Mouse (Mus musculus) intestine, embryonic 14.5 days (tissue): ENCODE measurements around the gene Homer1. TPM values are rescaled to one million over a fixed set of nuclear protein-coding genes. Genes with fewer than 3 reads are reported as not detected.

Experiments used
- ATAC-seq: fragments of 200-750 bp; cut with Nextera tagmentation; replicated peaks from 2 replicates; pipeline ENCODE4 v1.8.0; 2017; ENCODE audit warnings: low read depth, moderate number of reproducible peaks, moderate TSS enrichment, moderate library complexity; ENCODE audit not compliant: low FRiP score, low TSS enrichment
- DNase-seq: peaks from one replicate; pipeline ENCODE4 v3.0.0-alpha.2; 2018; ENCODE audit warnings: low spot score
- H3K27ac ChIP-seq: fragments of 300-500 bp; sonication (generic); 2 replicates; pipeline ENCODE4 v1.5.1; 2014; ENCODE audit warnings: low read depth, mild to moderate bottlenecking, control low read depth
- H3K27me3 ChIP-seq: fragments of 300-500 bp; sonication (generic); replicated peaks from 2 replicates; pipeline ENCODE4 v1.6.1; 2014; ENCODE audit warnings: low read length, control low read depth; ENCODE audit not compliant: control insufficient read depth, insufficient read depth
- H3K36me3 ChIP-seq: fragments of 300-500 bp; sonication (generic); 2 replicates; pipeline ENCODE4 v1.6.1; 2014; ENCODE audit warnings: low read length, control low read depth; ENCODE audit not compliant: control insufficient read depth, insufficient read depth
- H3K4me1 ChIP-seq: fragments of 300-500 bp; sonication (generic); replicated peaks from 2 replicates; pipeline ENCODE4 v1.6.1; 2014; ENCODE audit warnings: low read length, control low read depth, mixed read lengths; ENCODE audit not compliant: control insufficient read depth, insufficient read depth
- H3K4me2 ChIP-seq: fragments of 300-500 bp; sonication (generic); 2 replicates; pipeline ENCODE4 v1.6.1; 2014; ENCODE audit warnings: low read length
- H3K4me3 ChIP-seq: fragments of 300-500 bp; sonication (generic); 2 replicates; pipeline ENCODE4 v1.5.1; 2014; ENCODE audit warnings: low read depth, low read length, control low read depth, mixed read lengths
- H3K9ac ChIP-seq: fragments of 300-500 bp; sonication (generic); 2 replicates; pipeline ENCODE4 v1.6.1; 2014; ENCODE audit warnings: mild to moderate bottlenecking, low read length
- H3K9me3 ChIP-seq: fragments of 300-500 bp; sonication (generic); 2 replicates; pipeline ENCODE4 v1.6.1; 2016; ENCODE audit warnings: low read length, control low read depth; ENCODE audit not compliant: control insufficient read depth
- WGBS: fragments of 180-500 bp; shearing (Covaris S2); extraction: QIAGEN DNeasy Blood & Tissue Kit; methylation state at CpG from one replicate; pipeline ENCODE4 v1.1.7; 2014; 5-methylcytosine and 5-hydroxymethylcytosine counted together
- polyA plus RNA-seq: library from polyadenylated mRNA; unstranded; fragments of >200 nt; fragmentation: Nextera tagmentation; extraction: Ambion mirVana; gene quantifications from 2 replicates; pipeline ENCODE4 v1.2.1, GENCODE M21; 2014

The Homer1 gene
- polyA plus RNA-seq, 1 experiment from 2014 or later, result 7.2 TPM

DNA sequence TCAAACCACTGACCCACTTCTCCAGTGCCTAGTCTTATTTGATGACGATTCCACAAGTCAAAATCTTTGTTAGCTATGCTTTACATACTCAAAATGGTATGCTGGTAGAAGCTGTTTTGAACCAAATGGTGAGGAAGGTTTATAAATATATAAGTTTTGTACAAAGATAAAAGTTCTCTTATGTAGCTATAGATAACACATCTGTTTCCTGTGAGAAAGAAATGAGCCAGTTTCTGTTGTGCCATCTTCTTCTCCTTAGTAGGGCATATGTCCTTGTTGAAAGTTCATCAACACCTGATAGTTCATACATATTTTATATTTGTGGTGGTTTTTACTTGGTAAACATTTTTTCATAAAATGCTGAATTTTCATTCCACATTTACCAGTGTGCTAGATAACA, 45.0 kb downstream of the Homer1 start:
- Histone ChIP-seq H3K36me3 (0 out of 2 replicates have a peak, but pooled peaks cover 4% of the 10 kb centered on the region), H3K4me1 (no peaks in the 10 kb centered on the region), H3K9ac (no peak overlapping the region), H3K27ac (no peak overlapping the region), H3K4me3 (no peak overlapping the region), H3K4me2 (no peak overlapping the region), H3K9me3 (no peaks in the 10 kb centered on the region), H3K27me3 (no peaks in the 10 kb centered on the region)
- DNase-seq (no peak), ATAC-seq (no peak)
- WGBS, result 89% methylated on average over 1 of the region's 1 CpGs

DNA sequence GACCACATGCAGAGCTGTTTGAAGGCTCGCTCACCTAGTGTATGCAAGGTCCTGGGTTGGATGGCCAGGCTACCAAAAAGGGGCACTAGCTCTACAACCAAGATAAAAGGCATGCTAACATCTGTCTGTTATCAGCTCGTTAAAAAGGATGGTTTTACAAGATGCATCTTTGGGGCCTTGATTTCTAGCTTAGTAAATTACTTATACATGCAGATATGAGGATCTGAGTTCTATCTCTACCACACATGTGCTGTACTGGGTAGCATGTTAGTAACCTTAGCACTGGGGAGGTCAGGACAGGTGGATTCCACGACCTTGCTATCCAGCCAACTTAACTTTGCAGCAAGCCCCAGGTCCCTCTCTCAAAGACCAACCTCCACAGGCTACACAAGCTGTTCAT, 46.4 kb downstream of the Homer1 start:
- Histone ChIP-seq H3K4me2 (no peak overlapping the region), H3K9ac (no peak overlapping the region), H3K36me3 (0 out of 2 replicates have a peak, but pooled peaks cover 9% of the 10 kb centered on the region), H3K9me3 (no peaks in the 10 kb centered on the region), H3K4me3 (no peak overlapping the region), H3K27me3 (no peaks in the 10 kb centered on the region), H3K27ac (no peak overlapping the region), H3K4me1 (no peaks in the 10 kb centered on the region)
- DNase-seq, result no peak
- ATAC-seq, result no peak
- 86% methylated on average over 3 of the region's 3 CpGs for WGBS

DNA sequence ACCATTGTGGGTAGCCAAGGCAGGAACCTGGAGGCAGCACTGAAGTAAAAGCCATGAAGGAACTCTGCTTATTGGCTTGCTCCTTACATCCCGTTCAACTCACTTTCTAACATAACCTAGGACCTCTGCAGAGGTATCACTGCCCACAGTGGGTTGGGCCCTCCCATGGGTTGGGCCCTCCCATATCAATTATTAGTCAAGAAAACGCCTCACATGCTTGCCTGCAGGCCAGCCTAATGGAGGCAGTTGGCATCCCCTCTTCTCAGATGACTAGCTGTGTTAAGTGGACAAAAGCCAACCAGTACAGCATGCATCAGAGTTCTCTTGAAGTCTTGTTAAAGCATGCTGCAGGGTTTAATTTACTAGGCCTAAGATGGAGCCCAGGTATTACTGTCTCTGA, 52.6 kb downstream of the Homer1 start:
- ATAC-seq (no peak), DNase-seq (no peak)
- Histone ChIP-seq H3K27me3 (no peaks in the 10 kb centered on the region), H3K27ac (no peak overlapping the region), H3K9ac (no peak overlapping the region), H3K4me2 (no peak overlapping the region), H3K4me3 (no peak overlapping the region), H3K4me1 (no peaks in the 10 kb centered on the region), H3K36me3 (peaks cover 7% of the 10 kb centered on the region), H3K9me3 (no peaks in the 10 kb centered on the region)
- WGBS, result 79% methylated on average over 2 of the region's 2 CpGs

DNA sequence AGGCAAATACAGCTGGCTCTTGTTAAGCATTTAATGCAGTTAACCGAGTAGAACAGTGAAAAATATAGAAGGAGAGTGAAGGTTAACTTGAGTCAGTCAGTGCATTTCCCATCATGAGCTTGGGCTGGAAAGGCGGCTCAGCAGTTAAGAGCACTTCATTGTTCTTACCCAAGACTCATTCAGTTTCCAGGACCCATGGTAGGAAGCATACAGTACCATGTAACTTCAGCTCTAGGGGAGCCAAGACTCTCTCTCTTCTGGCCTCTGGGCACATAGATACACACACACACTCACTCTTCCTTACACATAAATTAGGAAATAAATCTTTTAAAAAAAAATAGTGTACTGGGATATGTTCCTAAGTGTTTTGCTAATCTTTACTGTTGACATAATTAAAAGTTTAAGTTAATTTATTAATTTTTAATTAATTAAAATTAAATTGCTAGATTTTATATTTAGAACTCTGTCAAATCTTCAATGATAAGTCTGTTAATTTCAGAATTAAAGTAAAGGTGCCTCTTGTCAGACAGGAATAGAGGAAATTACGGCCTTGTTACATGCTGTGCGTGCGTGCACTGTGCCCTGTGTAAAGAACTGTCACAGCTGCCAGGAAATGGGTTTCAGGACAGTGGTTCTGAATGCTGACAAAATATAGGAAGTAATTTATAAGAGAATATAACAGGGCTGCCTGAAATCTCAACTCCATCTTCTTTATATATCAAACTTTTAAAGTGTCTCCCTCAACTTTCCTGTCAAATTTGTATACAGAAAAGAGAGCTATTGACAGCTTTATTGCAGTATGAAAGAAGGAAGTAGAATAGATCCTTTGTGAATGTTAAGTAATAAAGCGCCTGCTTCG, 55.2 kb downstream of the Homer1 start:
- Histone ChIP-seq H3K4me3 (no peak overlapping the region), H3K9ac (no peak overlapping the region), H3K27me3 (no peaks in the 10 kb centered on the region), H3K4me1 (no peaks in the 10 kb centered on the region), H3K9me3 (no peaks in the 10 kb centered on the region), H3K36me3 (peaks cover 5% of the 10 kb centered on the region), H3K27ac (no peak overlapping the region), H3K4me2 (no peak overlapping the region)
- ATAC-seq (no peak), DNase-seq (no peak)
- WGBS, result 72% methylated on average over 7 of the region's 7 CpGs

DNA sequence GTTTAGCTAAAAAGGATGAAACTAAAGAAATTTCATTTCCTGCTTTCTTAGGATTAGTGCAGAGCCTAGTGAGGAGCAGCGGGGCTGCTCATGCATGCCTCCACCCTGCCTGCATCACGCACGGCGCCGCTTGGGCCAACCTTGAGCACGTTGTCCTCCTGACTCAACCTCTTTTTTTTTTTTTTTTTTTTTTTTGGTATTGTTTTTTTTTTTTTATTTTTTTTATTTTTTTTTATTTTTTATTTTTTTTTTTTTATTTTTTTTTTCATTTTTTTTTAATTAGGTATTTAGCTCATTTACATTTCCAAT, 55.8 kb downstream of the Homer1 start:
- no peaks in the 10 kb centered on the region for H3K9me3 ChIP-seq
- no peaks in the 10 kb centered on the region for H3K27me3 ChIP-seq
- no peak overlapping the region for H3K9ac ChIP-seq
- no peak overlapping the region for H3K27ac ChIP-seq
- H3K36me3 ChIP-seq, result peaks cover 3% of the 10 kb centered on the region
- ATAC-seq (no peak), DNase-seq (no peak)
- no peak overlapping the region for H3K4me2 ChIP-seq
- H3K4me1 ChIP-seq, result no peaks in the 10 kb centered on the region
- WGBS, result 86% methylated on average over 6 of the region's 6 CpGs
- H3K4me3 ChIP-seq, result no peak overlapping the region

DNA sequence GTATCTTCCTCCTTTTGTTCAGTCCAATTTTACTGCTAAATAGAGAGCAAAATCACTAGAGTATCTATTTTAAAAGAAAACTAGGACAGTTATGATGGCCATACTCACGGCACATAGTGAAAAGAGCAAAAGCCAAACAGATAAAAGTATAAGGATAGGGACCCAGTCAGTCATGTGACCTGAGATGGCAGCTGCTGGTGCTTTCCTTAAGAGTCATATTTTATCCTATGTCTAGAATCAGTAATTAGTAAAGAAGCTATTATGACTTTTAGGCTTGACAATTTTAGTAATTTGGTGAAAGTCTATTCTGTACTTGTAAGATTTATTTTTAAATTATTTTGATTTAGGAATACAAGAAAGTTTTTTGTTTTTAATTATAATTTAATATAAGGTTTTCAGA, 59.1 kb downstream of the Homer1 start:
- Histone ChIP-seq H3K27me3 (no peaks in the 10 kb centered on the region), H3K9ac (no peak overlapping the region), H3K36me3 (peaks cover 3% of the 10 kb centered on the region; the same call in 1 of the 2 replicates), H3K4me2 (no peak overlapping the region), H3K4me3 (no peak overlapping the region), H3K27ac (no peak overlapping the region), H3K9me3 (no peaks in the 10 kb centered on the region), H3K4me1 (no peaks in the 10 kb centered on the region)
- DNase-seq (no peak), ATAC-seq (no peak)
- WGBS, result 91% methylated on average over 1 of the region's 1 CpGs

DNA sequence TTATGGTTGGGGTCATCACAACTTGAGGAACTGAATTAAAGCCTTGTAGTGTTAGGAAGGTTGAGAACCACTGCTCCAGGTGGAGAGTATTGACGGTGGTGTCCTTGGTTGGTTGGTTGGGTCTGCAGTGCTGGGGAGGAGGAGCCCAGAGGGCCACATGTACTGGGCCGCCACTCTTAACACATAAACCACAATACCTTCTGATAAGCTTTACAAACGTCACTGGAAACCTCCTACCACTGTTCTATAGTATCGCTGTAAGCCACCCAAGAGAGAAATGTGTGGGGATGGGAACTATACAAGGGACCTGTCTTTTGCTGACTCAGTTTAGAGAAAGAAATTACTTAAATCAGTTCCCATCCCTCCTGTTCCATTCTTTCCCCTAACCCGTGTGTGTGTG, 68.1 kb downstream of the Homer1 start:
- H3K36me3 ChIP-seq, result peaks cover 6% of the 10 kb centered on the region; the same call in 1 of the 2 replicates
- no peak for ATAC-seq
- H3K9me3 ChIP-seq, result no peaks in the 10 kb centered on the region
- H3K27ac ChIP-seq, result no peak overlapping the region
- H3K4me1 ChIP-seq, result no peaks in the 10 kb centered on the region
- H3K4me3 ChIP-seq, result no peak overlapping the region
- H3K27me3 ChIP-seq, result no peaks in the 10 kb centered on the region
- no peak overlapping the region for H3K9ac ChIP-seq
- DNase-seq, result no peak
- H3K4me2 ChIP-seq, result no peak overlapping the region
- 86% methylated on average over 5 of the region's 5 CpGs for WGBS

DNA sequence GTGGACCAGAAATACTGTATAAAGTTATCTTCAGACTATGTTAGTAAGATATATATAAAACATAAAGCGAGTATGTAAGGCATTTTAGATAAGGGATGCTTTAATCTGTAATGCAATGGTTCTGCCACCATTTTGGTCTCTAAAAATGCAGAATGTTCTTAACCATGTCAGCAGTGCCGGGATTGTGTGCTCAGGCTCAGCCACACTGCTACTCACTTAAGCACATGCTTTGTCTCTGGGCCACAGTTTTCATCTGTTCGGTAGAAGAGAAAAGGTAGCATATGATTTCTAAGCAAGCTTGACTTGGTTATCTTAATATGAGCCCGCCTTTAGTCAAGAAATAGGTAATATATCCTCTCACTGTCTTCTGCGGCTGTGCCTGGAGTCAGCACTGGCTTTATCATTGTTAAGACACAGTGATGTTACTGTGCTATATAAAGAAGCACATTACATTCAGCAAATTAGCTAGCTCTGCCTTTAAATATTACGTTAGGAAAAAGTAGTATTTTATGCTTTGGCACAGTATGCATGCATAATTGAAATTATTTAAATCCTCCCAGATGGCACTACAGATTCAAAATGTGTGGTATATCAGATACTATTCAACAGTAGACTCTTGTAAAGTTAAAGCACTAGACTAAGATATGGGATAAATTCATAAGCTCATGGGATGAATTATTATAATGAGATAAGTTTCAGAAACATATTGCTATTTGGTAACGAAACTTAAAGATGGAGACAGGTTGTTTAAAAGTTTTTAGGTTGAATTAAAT, 69.6 kb downstream of the Homer1 start:
- ATAC-seq (no peak), DNase-seq (no peak)
- Histone ChIP-seq H3K4me1 (no peaks in the 10 kb centered on the region), H3K27ac (no peak overlapping the region), H3K4me3 (no peak overlapping the region), H3K27me3 (no peaks in the 10 kb centered on the region), H3K9me3 (no peaks in the 10 kb centered on the region), H3K9ac (no peak overlapping the region), H3K4me2 (no peak overlapping the region), H3K36me3 (peaks cover 6% of the 10 kb centered on the region; the same call in 1 of the 2 replicates)
- WGBS, result 92% methylated on average over 7 of the region's 7 CpGs
